Mouse (Mus musculus) cerebellum, adult 2 months (tissue): ENCODE results near the gene Ppp1r12a.

ENCODE experiments used
- CTCF ChIP-seq: fragments of 200-500 bp; IDR thresholded peaks from 2 replicates; pipeline ENCODE4 v1.5.1; 2011; ENCODE audit warnings: low read depth, mild to moderate bottlenecking, control low read depth, low read length, moderate library complexity, borderline replicate concordance; ENCODE audit not compliant: insufficient read depth
- POLR2A ChIP-seq: fragments of 200-500 bp; IDR thresholded peaks from 2 replicates; pipeline ENCODE4 v1.6.1; 2011; ENCODE audit warnings: low read length, control low read depth, borderline replicate concordance; ENCODE audit not compliant: insufficient read depth

DNA sequence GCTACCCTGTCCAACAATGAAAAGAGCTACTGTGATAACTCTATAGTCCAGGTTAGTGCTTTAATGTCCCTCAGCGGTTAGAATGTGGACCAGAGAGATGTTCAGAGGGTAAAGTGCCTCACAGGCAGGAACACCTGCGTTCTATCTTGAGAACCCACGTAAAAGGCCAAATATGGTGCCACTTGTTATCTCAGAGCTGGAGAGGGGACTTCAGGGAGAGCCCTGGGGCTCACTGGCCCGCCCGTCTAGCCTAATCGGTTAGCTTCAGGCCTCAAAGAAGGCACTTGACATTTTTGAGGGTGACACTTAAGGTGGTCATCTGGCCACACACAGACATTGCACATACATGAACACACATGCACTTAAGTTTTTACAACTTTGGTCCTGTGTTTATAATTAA lies 120.4 kb downstream of the Ppp1r12a start:
- TF ChIP-seq CTCF (no peak), POLR2A (no peak)
